Mouse (Mus musculus): ENCODE measurements at regions not wholly inside any gene's neighbourhood (a gene's known extent, or its start where the extent isn't known, plus 50 kb on each side); places are given as distances from the start of the nearest gene placed in this dataset.

DNA sequence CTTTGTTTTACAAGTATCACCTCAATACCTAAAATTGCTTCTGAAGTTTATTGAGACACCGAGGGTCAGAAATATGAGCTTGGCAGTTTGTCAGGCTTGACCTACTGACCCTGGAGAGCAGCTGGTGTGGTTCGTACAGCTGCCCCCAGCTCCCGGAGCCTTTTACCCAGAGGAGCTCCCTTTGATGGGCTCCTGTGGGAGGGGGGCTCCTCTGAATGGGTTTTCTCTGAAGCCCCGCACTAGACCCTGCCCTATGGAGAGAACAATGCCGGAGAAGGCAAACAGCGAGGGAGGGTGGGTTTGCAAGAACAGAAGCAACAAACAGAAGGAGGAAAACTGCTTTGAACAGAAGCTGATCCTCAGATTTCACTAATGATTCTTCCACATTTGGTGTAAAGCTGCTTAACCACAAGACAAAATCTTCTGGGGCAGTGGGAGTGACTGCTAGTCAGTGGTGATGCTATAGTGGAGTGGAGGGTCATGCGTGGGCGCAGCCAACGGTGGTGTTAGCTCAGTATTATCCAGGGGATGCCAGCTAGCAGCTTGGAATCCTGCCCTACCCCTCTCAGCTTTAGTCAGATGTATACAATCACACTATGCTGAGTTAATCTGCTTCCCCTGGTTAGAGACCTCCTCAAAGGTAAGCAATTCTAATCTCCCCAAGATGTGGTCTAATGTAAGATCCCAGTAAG, 95.3 kb upstream of the Cxcr4 start:
- H3K27me3 ChIP-seq (ENCODE audit: control insufficient read depth, insufficient read depth, low read length) = no peaks in the 10 kb centered on the region
- ATAC-seq (ENCODE audit: low FRiP score, low read depth) = no peak
- H3K36me3 ChIP-seq (ENCODE audit: control insufficient read depth, insufficient read depth, low read length) = no peaks in the 10 kb centered on the region
- WGBS = 23% methylated on average over 9 of the region's 9 CpGs
- no peak overlapping the region for H3K27ac ChIP-seq (replicated peaks; ENCODE audit: low read depth, low read length)
- no peak overlapping the region for H3K9ac ChIP-seq (ENCODE audit: low read depth, low read length, severe bottlenecking)
- no peak overlapping the region for H3K4me2 ChIP-seq (replicated peaks; ENCODE audit: low read depth, low read length, severe bottlenecking)
- DNase-seq (ENCODE audit: low spot score) = no peak
- peaks cover 7% of the 10 kb centered on the region; the same call in 1 of the 2 replicates for H3K4me1 ChIP-seq (ENCODE audit: control insufficient read depth, insufficient read depth, low read length)
- TF ChIP-seq POLR2A (IDR thresholded peaks at IDR 0.05; ENCODE audit: borderline replicate concordance, extremely low read depth, insufficient read depth, insufficient read length) = no peak
- H3K4me3 ChIP-seq (replicated peaks; ENCODE audit: low read length) = no peak overlapping the region
- no peaks in the 10 kb centered on the region for H3K9me3 ChIP-seq (ENCODE audit: control insufficient read depth, low read length)

DNA sequence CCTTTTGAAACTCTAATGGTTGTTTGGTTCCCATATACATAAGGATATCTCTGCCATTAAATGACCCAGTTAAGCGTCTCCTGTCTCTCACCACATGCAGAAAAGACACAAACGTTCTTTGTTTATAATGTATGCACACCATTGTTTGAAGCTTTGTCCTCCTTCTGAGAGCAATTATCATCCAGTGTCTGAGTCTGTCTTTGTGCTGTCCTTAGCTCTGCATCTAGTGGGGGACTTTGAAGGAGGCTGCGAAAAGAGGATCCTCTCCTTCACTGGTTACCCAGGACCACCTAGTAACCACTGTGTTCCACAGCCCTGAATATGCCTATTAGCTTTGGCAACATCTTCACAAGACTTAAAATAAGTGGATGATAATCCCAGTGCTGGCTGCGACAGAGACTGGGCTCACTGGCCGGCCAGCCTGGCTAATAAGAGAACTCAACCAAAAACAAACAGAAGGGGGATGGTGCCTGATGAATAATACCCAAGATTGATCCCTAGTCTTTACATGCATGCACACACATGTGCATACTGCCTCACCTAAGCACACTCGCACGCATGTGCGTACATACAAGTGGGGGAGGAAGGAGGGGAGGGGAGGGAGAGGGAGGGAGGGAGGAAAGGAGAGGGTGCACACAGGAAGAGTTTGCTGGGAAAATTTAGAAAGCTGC, 93.5 kb upstream of the Cxcr4 start:
- Histone ChIP-seq H3K27ac (replicated peaks; ENCODE audit: low read depth, low read length) (no peak overlapping the region), H3K9ac (ENCODE audit: low read depth, low read length, severe bottlenecking) (no peak overlapping the region), H3K4me2 (replicated peaks; ENCODE audit: low read depth, low read length, severe bottlenecking) (no peak overlapping the region), H3K27me3 (ENCODE audit: control insufficient read depth, insufficient read depth, low read length) (no peaks in the 10 kb centered on the region), H3K4me3 (replicated peaks; ENCODE audit: low read length) (no peak overlapping the region), H3K4me1 (ENCODE audit: control insufficient read depth, insufficient read depth, low read length) (peaks cover 7% of the 10 kb centered on the region; the same call in 1 of the 2 replicates), H3K36me3 (ENCODE audit: control insufficient read depth, insufficient read depth, low read length) (no peaks in the 10 kb centered on the region), H3K9me3 (ENCODE audit: control insufficient read depth, low read length) (no peaks in the 10 kb centered on the region)
- DNase-seq (ENCODE audit: low spot score) = no peak
- no peak for TF ChIP-seq POLR2A (IDR thresholded peaks at IDR 0.05; ENCODE audit: borderline replicate concordance, extremely low read depth, insufficient read depth, insufficient read length)
- 65% methylated on average over 8 of the region's 8 CpGs for WGBS
- no peak for ATAC-seq (ENCODE audit: low FRiP score, low read depth)

GRCm38 (mm10) chr1:128682942-128683341, 90.8 kb upstream of the Cxcr4 start:
- Histone ChIP-seq H3K9ac (ENCODE audit: low read depth, low read length, severe bottlenecking) (no peak overlapping the region), H3K27me3 (ENCODE audit: control insufficient read depth, insufficient read depth, low read length) (no peaks in the 10 kb centered on the region), H3K4me3 (replicated peaks; ENCODE audit: low read length) (no peak overlapping the region), H3K4me2 (replicated peaks; ENCODE audit: low read depth, low read length, severe bottlenecking) (no peak overlapping the region), H3K9me3 (ENCODE audit: control insufficient read depth, low read length) (no peaks in the 10 kb centered on the region), H3K27ac (replicated peaks; ENCODE audit: low read depth, low read length) (no peak overlapping the region), H3K4me1 (ENCODE audit: control insufficient read depth, insufficient read depth, low read length) (peaks cover 12% of the 10 kb centered on the region), H3K36me3 (ENCODE audit: control insufficient read depth, insufficient read depth, low read length) (no peaks in the 10 kb centered on the region)
- ATAC-seq (ENCODE audit: low FRiP score, low read depth) = no peak
- no peak for TF ChIP-seq POLR2A (IDR thresholded peaks at IDR 0.05; ENCODE audit: borderline replicate concordance, extremely low read depth, insufficient read depth, insufficient read length)
- no peak for DNase-seq (ENCODE audit: low spot score)
- WGBS = 79% methylated on average over 8 of the region's 8 CpGs

DNA sequence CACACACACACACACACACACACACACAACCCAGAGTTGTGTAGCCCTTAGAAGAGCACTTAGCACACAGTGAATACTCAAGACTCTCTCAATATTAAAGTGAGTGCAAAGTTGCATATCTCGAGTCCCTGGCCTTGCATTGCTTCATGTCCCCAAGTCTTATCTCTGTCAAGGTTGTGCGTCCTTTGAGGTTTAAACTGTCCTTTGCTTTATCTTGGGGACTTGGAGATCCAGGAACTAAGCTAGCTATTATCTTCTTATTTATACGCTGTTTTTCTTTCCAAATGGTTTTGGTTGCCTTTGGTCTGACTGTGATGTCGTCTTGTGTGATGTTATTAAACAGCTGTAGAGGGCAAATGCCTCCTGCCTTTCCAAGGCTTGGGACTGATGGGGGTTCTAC, 89.2 kb upstream of the Cxcr4 start:
- Histone ChIP-seq H3K9me3 (ENCODE audit: control insufficient read depth, low read length) (no peaks in the 10 kb centered on the region), H3K9ac (ENCODE audit: low read depth, low read length, severe bottlenecking) (no peak overlapping the region), H3K4me1 (ENCODE audit: control insufficient read depth, insufficient read depth, low read length) (peaks cover 5% of the 10 kb centered on the region; the same call in 1 of the 2 replicates), H3K4me3 (replicated peaks; ENCODE audit: low read length) (no peak overlapping the region), H3K36me3 (ENCODE audit: control insufficient read depth, insufficient read depth, low read length) (no peaks in the 10 kb centered on the region), H3K27me3 (ENCODE audit: control insufficient read depth, insufficient read depth, low read length) (no peaks in the 10 kb centered on the region), H3K27ac (replicated peaks; ENCODE audit: low read depth, low read length) (no peak overlapping the region), H3K4me2 (replicated peaks; ENCODE audit: low read depth, low read length, severe bottlenecking) (no peak overlapping the region)
- WGBS = 83% methylated on average over 4 of the region's 4 CpGs
- no peak for TF ChIP-seq POLR2A (IDR thresholded peaks at IDR 0.05; ENCODE audit: borderline replicate concordance, extremely low read depth, insufficient read depth, insufficient read length)
- no peak for ATAC-seq (ENCODE audit: low FRiP score, low read depth)
- DNase-seq (ENCODE audit: low spot score) = no peak

DNA sequence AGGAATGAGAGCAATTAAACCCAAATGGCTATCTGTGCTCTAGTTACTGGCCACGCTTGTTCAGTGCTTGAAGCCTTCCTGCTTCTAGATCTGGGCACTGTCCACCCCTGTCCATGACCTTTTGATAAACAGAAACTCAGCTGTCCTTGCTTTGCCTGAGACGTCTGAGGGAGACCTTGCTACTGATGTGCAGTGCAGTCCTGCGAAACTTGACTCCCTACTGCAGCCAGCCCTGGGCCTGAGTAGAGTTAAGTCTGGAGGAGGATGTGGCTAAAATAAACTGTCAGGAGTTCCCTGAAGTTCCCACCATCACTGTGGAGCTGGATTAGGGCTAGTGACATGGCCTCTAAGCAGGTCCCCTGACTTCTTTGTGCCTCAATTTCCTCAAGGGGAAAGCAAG, 88.4 kb upstream of the Cxcr4 start:
- H3K27me3 ChIP-seq (ENCODE audit: control insufficient read depth, insufficient read depth, low read length) = no peaks in the 10 kb centered on the region
- DNase-seq (ENCODE audit: low spot score) (no peak), ATAC-seq (ENCODE audit: low FRiP score, low read depth) (no peak)
- H3K4me3 ChIP-seq (replicated peaks; ENCODE audit: low read length) = no peak overlapping the region
- no peak overlapping the region for H3K27ac ChIP-seq (replicated peaks; ENCODE audit: low read depth, low read length)
- no peak overlapping the region for H3K9ac ChIP-seq (ENCODE audit: low read depth, low read length, severe bottlenecking)
- no peak overlapping the region for H3K4me2 ChIP-seq (replicated peaks; ENCODE audit: low read depth, low read length, severe bottlenecking)
- no peaks in the 10 kb centered on the region for H3K36me3 ChIP-seq (ENCODE audit: control insufficient read depth, insufficient read depth, low read length)
- peaks cover 5% of the 10 kb centered on the region; the same call in 1 of the 2 replicates for H3K4me1 ChIP-seq (ENCODE audit: control insufficient read depth, insufficient read depth, low read length)
- no peaks in the 10 kb centered on the region for H3K9me3 ChIP-seq (ENCODE audit: control insufficient read depth, low read length)
- 39% methylated on average over 3 of the region's 3 CpGs for WGBS
- TF ChIP-seq POLR2A (IDR thresholded peaks at IDR 0.05; ENCODE audit: borderline replicate concordance, extremely low read depth, insufficient read depth, insufficient read length) = no peak

Measured in limb, embryonic 14.5 days (tissue).